Mouse (Mus musculus) cortical plate, adult 2 months (tissue): ENCODE measurements around the gene Slc1a4.

Source experiments
- CTCF ChIP-seq: fragments of 200-500 bp; IDR thresholded peaks from 2 replicates; pipeline ENCODE4 v1.5.1; 2011; ENCODE audit warnings: mild to moderate bottlenecking, control low read depth, low read length; ENCODE audit not compliant: insufficient read depth; ENCODE audit errors: extremely low read depth
- POLR2A ChIP-seq: fragments of 200-500 bp; IDR thresholded peaks from 2 replicates; pipeline ENCODE4 v1.6.1; 2011; ENCODE audit warnings: mild to moderate bottlenecking, low read length, control low read depth; ENCODE audit not compliant: insufficient read depth; ENCODE audit errors: extremely low read depth

GRCm38 (mm10) chr11:20370486-20370885 lies 38.0 kb upstream of the Slc1a4 start:
- TF ChIP-seq CTCF (no peak), POLR2A (no peak)
